Mouse (Mus musculus): Measurements from ENCODE around the gene Dbi. TPM values are rescaled to one million over a fixed set of nuclear protein-coding genes. Genes with fewer than 3 reads are reported as not detected.

Gene Dbi
- total and polyA plus RNA-seq, 3 experiments, result 14.5 to 652 (median 118) TPM

DNA sequence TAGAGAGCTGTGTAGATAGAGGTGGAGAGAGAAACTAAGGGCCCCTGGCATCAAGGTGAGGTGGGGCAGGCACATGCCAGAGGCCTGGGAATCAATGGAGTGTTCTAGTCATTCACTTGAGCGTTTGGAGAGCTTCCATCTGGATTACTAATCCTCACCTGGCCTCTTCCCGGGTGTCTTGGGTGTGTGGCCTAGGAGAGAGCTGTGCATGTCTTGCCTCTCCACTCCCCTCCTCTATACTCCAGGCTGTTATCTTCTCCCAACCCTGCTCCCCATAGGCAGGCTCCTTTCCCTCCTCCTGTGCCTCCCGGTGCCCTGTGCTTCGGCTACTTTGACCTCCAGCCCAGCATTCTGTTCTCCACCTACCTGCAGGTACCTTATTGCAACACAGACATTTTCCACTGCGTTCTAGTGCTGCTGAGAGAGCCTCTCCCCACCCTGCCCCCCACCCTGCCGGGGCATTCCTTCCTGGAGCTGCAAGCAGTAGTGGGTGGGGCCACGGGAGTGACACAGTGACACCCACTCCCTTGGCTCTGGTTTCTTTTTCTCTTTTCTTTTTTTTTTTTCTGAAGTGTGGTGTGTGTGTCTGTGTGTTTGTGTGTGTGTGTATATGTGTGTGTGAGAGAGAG lies 37.8 kb downstream of the Dbi start:
- no peaks in the 10 kb centered on the region for H3K4me1 ChIP-seq (ENCODE audit: insufficient read depth, low read depth, low read length)
- DNase-seq (ENCODE audit: low spot score) (no peak), ATAC-seq (ENCODE audit: extremely low read depth, insufficient number of reproducible peaks, low FRiP score, poor library complexity, severe bottlenecking) (no peak)
- no peak for TF ChIP-seq POLR2AphosphoS5 (IDR thresholded peaks at IDR 0.05; ENCODE audit: insufficient replicate concordance, low read depth, low read length)
- TF ChIP-seq TAL1 (conservative IDR thresholded peaks at IDR 0.05; ENCODE audit: low read depth, low read length), result no peak
- TF ChIP-seq GATA1 (IDR thresholded peaks at IDR 0.05; ENCODE audit: borderline replicate concordance, low read length), result no peak
- no peak for TF ChIP-seq CTCF (IDR thresholded peaks at IDR 0.05; ENCODE audit: low read depth, low read length)
- no peak for TF ChIP-seq GATA2 (IDR thresholded peaks at IDR 0.05; ENCODE audit: borderline replicate concordance, low read depth, low read length)
- peaks cover 4% of the 10 kb centered on the region; the same call in 1 of the 2 replicates for H3K27me3 ChIP-seq (ENCODE audit: insufficient read depth, low read length)
- H3K36me3 ChIP-seq (replicated peaks), result no peaks in the 10 kb centered on the region
- no peaks in the 10 kb centered on the region for H3K9me3 ChIP-seq (replicated peaks)
- no peak overlapping the region for H3K4me3 ChIP-seq (ENCODE audit: low read depth, low read length)

DNA sequence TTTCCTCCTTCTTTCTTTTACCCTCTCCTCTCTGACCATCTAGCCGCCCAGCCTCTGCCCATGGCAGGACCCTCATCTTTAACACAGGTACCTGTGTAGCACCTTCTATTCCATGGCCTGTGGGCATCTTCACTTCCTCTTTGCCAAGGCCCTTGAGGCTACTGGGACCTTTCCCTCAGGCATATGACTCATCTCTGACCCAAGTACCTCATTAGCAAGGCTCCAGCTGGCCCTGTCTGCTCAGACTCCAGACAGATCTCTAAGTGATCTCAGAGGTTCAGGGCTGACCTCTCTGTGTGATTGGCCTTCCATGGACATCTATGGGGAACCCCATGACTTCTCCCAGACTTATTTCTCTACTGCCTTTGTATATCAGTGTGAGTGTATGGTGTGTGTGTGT lies 40.2 kb downstream of the Dbi start:
- H3K9me3 ChIP-seq (replicated peaks), result no peaks in the 10 kb centered on the region
- DNase-seq (ENCODE audit: low spot score), result no peak
- H3K27me3 ChIP-seq (ENCODE audit: insufficient read depth, low read length), result peaks cover 4% of the 10 kb centered on the region; the same call in 1 of the 2 replicates
- H3K36me3 ChIP-seq (replicated peaks), result no peaks in the 10 kb centered on the region
- no peak for ATAC-seq (ENCODE audit: extremely low read depth, insufficient number of reproducible peaks, low FRiP score, poor library complexity, severe bottlenecking)
- no peak overlapping the region for H3K4me3 ChIP-seq (ENCODE audit: low read depth, low read length)
- TF ChIP-seq POLR2AphosphoS5 (IDR thresholded peaks at IDR 0.05; ENCODE audit: insufficient replicate concordance, low read depth, low read length), result no peak
- no peak for TF ChIP-seq GATA1 (IDR thresholded peaks at IDR 0.05; ENCODE audit: borderline replicate concordance, low read length)
- TF ChIP-seq TAL1 (conservative IDR thresholded peaks at IDR 0.05; ENCODE audit: low read depth, low read length), result no peak
- TF ChIP-seq CTCF (IDR thresholded peaks at IDR 0.05; ENCODE audit: low read depth, low read length), result no peak
- TF ChIP-seq GATA2 (IDR thresholded peaks at IDR 0.05; ENCODE audit: borderline replicate concordance, low read depth, low read length), result no peak
- H3K4me1 ChIP-seq (ENCODE audit: insufficient read depth, low read depth, low read length), result no peaks in the 10 kb centered on the region

DNA sequence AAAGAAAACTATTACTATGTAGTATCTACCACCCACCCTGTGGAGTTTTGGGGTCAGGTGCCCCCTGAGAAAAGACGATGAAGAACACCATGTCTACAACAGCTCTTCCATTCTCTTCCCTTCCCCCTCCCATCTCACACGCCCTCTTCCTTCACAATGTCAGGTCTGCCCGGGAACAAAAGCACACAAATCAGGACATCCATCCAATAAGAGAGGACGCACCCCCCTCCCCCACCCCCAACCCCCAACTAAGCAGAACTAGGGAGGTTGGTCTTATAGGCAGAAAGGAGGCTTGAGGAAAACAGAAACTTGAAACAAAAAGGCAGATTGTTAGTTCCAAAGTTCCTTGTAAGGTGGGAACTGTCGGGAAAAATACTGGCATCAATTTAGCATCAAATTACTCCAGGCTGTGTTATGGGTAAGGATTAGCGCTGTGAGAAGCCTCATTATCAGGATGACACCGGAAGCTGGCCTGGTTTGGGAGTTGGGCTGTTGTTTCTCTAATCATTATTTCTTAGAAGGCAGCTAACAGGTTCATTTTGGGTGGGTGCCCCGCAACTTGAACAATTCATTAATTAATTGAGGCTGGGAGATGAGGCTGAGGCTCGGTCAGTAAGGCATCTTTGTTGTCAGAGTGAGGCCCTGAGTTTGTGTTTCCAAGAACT lies 43.0 kb downstream of the Dbi start:
- ATAC-seq (ENCODE audit: extremely low read depth, insufficient number of reproducible peaks, low FRiP score, poor library complexity, severe bottlenecking) (no peak), DNase-seq (ENCODE audit: low spot score) (no peak)
- Histone ChIP-seq H3K27me3 (ENCODE audit: insufficient read depth, low read length) (no peaks in the 10 kb centered on the region; the same call in 1 of the 2 replicates), H3K4me1 (ENCODE audit: insufficient read depth, low read depth, low read length) (no peaks in the 10 kb centered on the region), H3K4me3 (ENCODE audit: low read depth, low read length) (no peak overlapping the region), H3K9me3 (replicated peaks) (no peaks in the 10 kb centered on the region), H3K36me3 (replicated peaks) (no peaks in the 10 kb centered on the region)
- no peak for TF ChIP-seq POLR2AphosphoS5 (IDR thresholded peaks at IDR 0.05; ENCODE audit: insufficient replicate concordance, low read depth, low read length)
- no peak for TF ChIP-seq CTCF (IDR thresholded peaks at IDR 0.05; ENCODE audit: low read depth, low read length)
- TF ChIP-seq GATA2 (IDR thresholded peaks at IDR 0.05; ENCODE audit: borderline replicate concordance, low read depth, low read length), result no peak
- TF ChIP-seq GATA1 (IDR thresholded peaks at IDR 0.05; ENCODE audit: borderline replicate concordance, low read length), result no peak
- no peak for TF ChIP-seq TAL1 (conservative IDR thresholded peaks at IDR 0.05; ENCODE audit: low read depth, low read length)

DNA sequence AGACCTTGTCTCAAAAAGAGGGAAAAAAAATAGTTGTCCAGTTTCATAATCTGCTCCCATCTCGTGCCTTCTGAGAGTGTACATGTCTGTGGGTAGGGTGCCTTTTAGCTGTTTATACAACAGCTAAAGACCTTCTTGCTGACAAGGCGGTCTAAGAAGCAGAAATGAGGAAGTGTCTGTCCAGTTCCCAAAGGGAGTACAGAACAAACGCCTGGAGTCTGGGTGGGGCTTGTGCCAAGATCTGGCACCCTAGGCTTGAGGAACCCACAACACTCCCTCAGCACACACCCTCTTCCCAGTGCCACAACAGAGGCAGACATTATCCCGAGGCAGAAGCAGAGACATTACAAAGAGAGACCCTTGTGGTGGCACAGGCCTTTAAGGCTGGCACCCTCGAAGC lies 45.4 kb downstream of the Dbi start:
- no peak for DNase-seq (ENCODE audit: low spot score)

DNA sequence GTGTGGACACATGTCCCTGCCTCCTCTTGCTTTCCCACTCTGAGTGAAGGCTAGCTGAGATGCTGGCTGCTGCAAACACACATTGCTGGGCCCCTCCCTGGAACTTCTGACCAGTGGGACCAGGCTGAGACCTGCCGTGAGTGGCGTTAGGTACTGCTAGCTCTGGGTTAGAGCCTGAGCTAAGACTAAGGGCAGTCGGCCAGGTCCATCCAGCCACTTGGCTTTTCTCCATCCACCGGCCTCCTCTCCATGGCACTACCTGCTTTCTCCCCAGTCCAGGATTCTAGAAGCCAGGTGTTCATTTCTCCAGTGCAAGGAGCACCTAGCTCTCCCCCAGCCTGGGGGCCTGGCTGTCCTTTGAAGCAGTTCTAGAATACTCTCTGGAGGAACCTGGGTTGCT lies 45.9 kb downstream of the Dbi start:
- TF ChIP-seq TAL1 (conservative IDR thresholded peaks at IDR 0.05; ENCODE audit: low read depth, low read length) (no peak), GATA1 (IDR thresholded peaks at IDR 0.05; ENCODE audit: borderline replicate concordance, low read length) (no peak), POLR2AphosphoS5 (IDR thresholded peaks at IDR 0.05; ENCODE audit: insufficient replicate concordance, low read depth, low read length) (no peak), GATA2 (IDR thresholded peaks at IDR 0.05; ENCODE audit: borderline replicate concordance, low read depth, low read length) (no peak), CTCF (IDR thresholded peaks at IDR 0.05; ENCODE audit: low read depth, low read length) (no peak)
- ATAC-seq (ENCODE audit: extremely low read depth, insufficient number of reproducible peaks, low FRiP score, poor library complexity, severe bottlenecking) (no peak), DNase-seq (ENCODE audit: low spot score) (no peak)
- H3K9me3 ChIP-seq (replicated peaks), result no peaks in the 10 kb centered on the region
- H3K36me3 ChIP-seq (replicated peaks), result no peaks in the 10 kb centered on the region
- no peak overlapping the region for H3K4me3 ChIP-seq (ENCODE audit: low read depth, low read length)
- H3K4me1 ChIP-seq (ENCODE audit: insufficient read depth, low read depth, low read length), result no peaks in the 10 kb centered on the region
- H3K27me3 ChIP-seq (ENCODE audit: insufficient read depth, low read length), result peaks cover 3% of the 10 kb centered on the region; the same call in 1 of the 2 replicates

More for the DNA sequence above, 45.4 kb downstream of the Dbi start:
- no peak overlapping the region for H3K4me3 ChIP-seq (ENCODE audit: low read depth, low read length)
- ATAC-seq (ENCODE audit: extremely low read depth, insufficient number of reproducible peaks, low FRiP score, poor library complexity, severe bottlenecking), result no peak
- no peaks in the 10 kb centered on the region for H3K9me3 ChIP-seq (replicated peaks)
- peaks cover 3% of the 10 kb centered on the region; the same call in 1 of the 2 replicates for H3K27me3 ChIP-seq (ENCODE audit: insufficient read depth, low read length)
- H3K36me3 ChIP-seq (replicated peaks), result no peaks in the 10 kb centered on the region
- TF ChIP-seq CTCF (IDR thresholded peaks at IDR 0.05; ENCODE audit: low read depth, low read length) (no peak), GATA2 (IDR thresholded peaks at IDR 0.05; ENCODE audit: borderline replicate concordance, low read depth, low read length) (no peak)
- no peaks in the 10 kb centered on the region for H3K4me1 ChIP-seq (ENCODE audit: insufficient read depth, low read depth, low read length)

DNA sequence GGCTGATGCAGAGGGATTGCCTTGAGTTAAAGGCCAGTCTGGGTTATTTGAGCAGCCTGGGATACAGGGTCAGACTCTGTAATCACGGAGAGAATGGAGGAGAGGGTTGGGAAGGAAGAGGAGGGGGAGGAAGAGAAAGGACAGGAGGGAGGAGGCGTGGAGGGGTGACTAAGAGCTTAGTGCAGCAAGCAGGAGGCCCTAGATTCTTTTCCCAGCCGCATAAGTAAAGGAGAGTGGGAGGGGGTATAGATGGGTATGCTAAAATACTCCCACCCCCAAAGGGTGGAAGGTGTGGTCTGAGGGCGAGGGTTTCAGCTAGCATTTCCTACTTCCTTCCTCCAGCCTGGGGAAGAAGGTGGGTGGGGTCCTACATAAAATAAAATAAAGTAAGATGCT lies 46.6 kb downstream of the Dbi start:
- TF ChIP-seq GATA2 (IDR thresholded peaks at IDR 0.05; ENCODE audit: borderline replicate concordance, low read depth, low read length) (no peak), GATA1 (IDR thresholded peaks at IDR 0.05; ENCODE audit: borderline replicate concordance, low read length) (no peak), CTCF (IDR thresholded peaks at IDR 0.05; ENCODE audit: low read depth, low read length) (no peak), POLR2AphosphoS5 (IDR thresholded peaks at IDR 0.05; ENCODE audit: insufficient replicate concordance, low read depth, low read length) (no peak), TAL1 (conservative IDR thresholded peaks at IDR 0.05; ENCODE audit: low read depth, low read length) (no peak)
- Histone ChIP-seq H3K36me3 (replicated peaks) (no peaks in the 10 kb centered on the region), H3K9me3 (replicated peaks) (no peaks in the 10 kb centered on the region), H3K27me3 (ENCODE audit: insufficient read depth, low read length) (peaks cover 3% of the 10 kb centered on the region; the same call in 1 of the 2 replicates), H3K4me1 (ENCODE audit: insufficient read depth, low read depth, low read length) (no peaks in the 10 kb centered on the region), H3K4me3 (ENCODE audit: low read depth, low read length) (no peak overlapping the region)
- DNase-seq (ENCODE audit: low spot score) (no peak), ATAC-seq (ENCODE audit: extremely low read depth, insufficient number of reproducible peaks, low FRiP score, poor library complexity, severe bottlenecking) (no peak)

Measured in G1E (cell line).